Mouse (Mus musculus) midbrain, postnatal 0 days (tissue): Measurements from ENCODE around the gene Epas1. TPM values are rescaled to one million over a fixed set of nuclear protein-coding genes. Genes with fewer than 3 reads are reported as not detected.

ENCODE experiments used
- ATAC-seq: fragments of 200-750 bp; cut with Nextera tagmentation; 2 replicates; pipeline ENCODE4 v1.8.0; 2017; ENCODE audit warnings: moderate number of reproducible peaks, mild to moderate bottlenecking, moderate TSS enrichment, moderate library complexity; ENCODE audit not compliant: low FRiP score
- DNase-seq: peaks from one replicate; pipeline ENCODE4 v3.0.0-alpha.2; 2015; ENCODE audit warnings: low spot score
- H3K27ac ChIP-seq: fragments of 300-500 bp; sonication (generic); 2 replicates; pipeline ENCODE4 v1.5.1; 2014; ENCODE audit warnings: low read depth, mild to moderate bottlenecking, low read length, mixed read lengths
- H3K27me3 ChIP-seq: fragments of 300-500 bp; sonication (generic); 2 replicates; pipeline ENCODE4 v1.6.1; 2014; ENCODE audit warnings: low read length, control low read depth, mixed read lengths; ENCODE audit not compliant: insufficient read depth
- H3K36me3 ChIP-seq: fragments of 300-500 bp; sonication (generic); 2 replicates; pipeline ENCODE4 v1.6.1; 2014; ENCODE audit warnings: low read length, control low read depth, mixed read lengths; ENCODE audit not compliant: insufficient read depth
- H3K4me1 ChIP-seq: fragments of 300-500 bp; sonication (generic); 2 replicates; pipeline ENCODE4 v1.6.1; 2014; ENCODE audit warnings: mild to moderate bottlenecking, control low read depth, antibody characterized with exemption, low read length, mixed read lengths; ENCODE audit not compliant: insufficient read depth
- H3K4me2 ChIP-seq: fragments of 300-500 bp; sonication (generic); 2 replicates; pipeline ENCODE4 v1.6.1; 2014; ENCODE audit warnings: low read depth, mild to moderate bottlenecking, low read length, mixed read lengths; ENCODE audit not compliant: poor library complexity, severe bottlenecking
- H3K4me3 ChIP-seq: fragments of 300-500 bp; sonication (generic); 2 replicates; pipeline ENCODE4 v1.5.1; 2014; ENCODE audit warnings: low read depth, mild to moderate bottlenecking, low read length, moderate library complexity
- H3K9ac ChIP-seq: fragments of 300-500 bp; sonication (generic); replicated peaks from 2 replicates; pipeline ENCODE4 v1.6.1; 2014; ENCODE audit warnings: mild to moderate bottlenecking, low read length, moderate library complexity, mixed read lengths; ENCODE audit not compliant: poor library complexity, severe bottlenecking
- H3K9me3 ChIP-seq: fragments of 300-500 bp; sonication (generic); 2 replicates; pipeline ENCODE4 v1.6.1; 2016; ENCODE audit warnings: low read length, control low read depth
- CTCF ChIP-seq: IDR thresholded peaks from 2 replicates; pipeline ENCODE4 v1.5.1; 2016; ENCODE audit warnings: antibody characterized with exemption, mild to moderate bottlenecking
- WGBS: fragments of 180-500 bp; shearing (Covaris S2); extraction: QIAGEN DNeasy Blood & Tissue Kit; methylation state at CpG from one replicate; pipeline ENCODE4 v1.1.7; 2014; 5-methylcytosine and 5-hydroxymethylcytosine counted together
- polyA plus RNA-seq: library from polyadenylated mRNA; unstranded; fragments of >200 nt; fragmentation: Nextera tagmentation; extraction: Ambion mirVana; gene quantifications from 2 replicates; pipeline ENCODE4 v1.2.1, GENCODE M21; 2015
- total RNA-seq: library from RNA; depleted of rRNA; stranded (reverse); fragments of >200 nt; gene quantifications from 2 replicates; pipeline ENCODE4 v1.2.3, GENCODE M21; 2014

Epas1 gene
- total and polyA plus RNA-seq, 2 experiments from 2014 or later: 6.3 to 17.5 TPM

GRCm38 (mm10) chr17:86761859-86762258, 8.4 kb downstream of the Epas1 start:
- ATAC-seq (no peak), DNase-seq (no peak)
- H3K27ac ChIP-seq: no peak overlapping the region
- H3K27me3 ChIP-seq: no peaks in the 10 kb centered on the region
- H3K9ac ChIP-seq: no peak overlapping the region
- H3K36me3 ChIP-seq: no peaks in the 10 kb centered on the region
- H3K4me3 ChIP-seq: no peak overlapping the region
- no peaks in the 10 kb centered on the region for H3K9me3 ChIP-seq
- no peak for TF ChIP-seq CTCF
- no peaks in the 10 kb centered on the region for H3K4me1 ChIP-seq
- WGBS: 87% methylated on average over 5 of the region's 5 CpGs
- H3K4me2 ChIP-seq: no peak overlapping the region

- Histone ChIP-seq H3K4me3 (no peak overlapping the region), H3K27ac (no peak overlapping the region), H3K27me3 (no peaks in the 10 kb centered on the region), H3K9me3 (no peaks in the 10 kb centered on the region), H3K9ac (no peak overlapping the region), H3K4me2 (no peak overlapping the region), H3K36me3 (no peaks in the 10 kb centered on the region), H3K4me1 (no peaks in the 10 kb centered on the region)
- TF ChIP-seq CTCF: no peak
- WGBS: 80% methylated on average over 11 of the region's 11 CpGs
- ATAC-seq (no peak), DNase-seq (no peak)
Measured at GRCm38 (mm10) chr17:86762479-86763242, 9.2 kb downstream of the Epas1 start.

- H3K9ac ChIP-seq: no peak overlapping the region
- H3K4me1 ChIP-seq: no peaks in the 10 kb centered on the region; the same call in 1 of the 2 replicates
- H3K36me3 ChIP-seq: no peaks in the 10 kb centered on the region
- no peaks in the 10 kb centered on the region for H3K27me3 ChIP-seq
- WGBS: 92% methylated on average over 8 of the region's 8 CpGs
- ATAC-seq (no peak), DNase-seq (no peak)
- TF ChIP-seq CTCF: no peak
- no peak overlapping the region for H3K27ac ChIP-seq
- H3K4me2 ChIP-seq: no peak overlapping the region
- H3K9me3 ChIP-seq: no peaks in the 10 kb centered on the region
- H3K4me3 ChIP-seq: no peak overlapping the region
Measured at GRCm38 (mm10) chr17:86765762-86766404, 12.4 kb downstream of the Epas1 start.

GRCm38 (mm10) chr17:86766412-86766811, 12.9 kb downstream of the Epas1 start:
- ATAC-seq: no peak
- no peak overlapping the region for H3K4me2 ChIP-seq

GRCm38 (mm10) chr17:86768596-86768995, 15.1 kb downstream of the Epas1 start:
- no peak overlapping the region for H3K27ac ChIP-seq
- no peak overlapping the region for H3K4me2 ChIP-seq
- no peak overlapping the region for H3K4me3 ChIP-seq
- no peaks in the 10 kb centered on the region for H3K36me3 ChIP-seq
- no peak for TF ChIP-seq CTCF
- WGBS: 78% methylated on average over 7 of the region's 7 CpGs
- no peak overlapping the region for H3K9ac ChIP-seq
- H3K9me3 ChIP-seq: no peaks in the 10 kb centered on the region
- peaks cover 3% of the 10 kb centered on the region; the same call in 1 of the 2 replicates for H3K4me1 ChIP-seq
- DNase-seq (no peak), ATAC-seq (no peak)
- no peaks in the 10 kb centered on the region for H3K27me3 ChIP-seq

More at GRCm38 (mm10) chr17:86766412-86766811, 12.9 kb downstream of the Epas1 start:
- WGBS: 89% methylated on average over 4 of the region's 4 CpGs
- no peaks in the 10 kb centered on the region for H3K27me3 ChIP-seq
- H3K9me3 ChIP-seq: no peaks in the 10 kb centered on the region
- H3K4me1 ChIP-seq: no peaks in the 10 kb centered on the region; the same call in 1 of the 2 replicates
- no peak for DNase-seq
- H3K27ac ChIP-seq: no peak overlapping the region
- H3K9ac ChIP-seq: no peak overlapping the region
- H3K4me3 ChIP-seq: no peak overlapping the region
- H3K36me3 ChIP-seq: no peaks in the 10 kb centered on the region
- TF ChIP-seq CTCF: no peak
